Mouse (Mus musculus): ENCODE measurements around the gene H2-Q10. TPM values are rescaled to one million over a fixed set of nuclear protein-coding genes. Genes with fewer than 3 reads are reported as not detected.
"Not testable (repeated sequence)": the region's sequence is repeated elsewhere in the genome, so short reads cannot be mapped to it uniquely, and the experiment has no call there.

Gene H2-Q10
- polyA plus RNA-seq (2012; rRNA removed): 0.19 and 0.33 TPM in 2 replicates

- TF ChIP-seq CTCF (IDR thresholded peaks at IDR 0.05; ENCODE audit: control insufficient read depth, insufficient read depth, insufficient replicate concordance, low read depth, low read length) (no peak), POLR2A (IDR thresholded peaks at IDR 0.05; ENCODE audit: control insufficient read depth, low read depth, low read length) (no peak)
- H3K27me3 ChIP-seq (ENCODE audit: control insufficient read depth, insufficient read depth, low read length): no peaks in the 10 kb centered on the region
- peak within 1 kb of the TSS; percentile 5 for H3K4me3 ChIP-seq (ENCODE audit: control insufficient read depth, low read depth, low read length)
- no peak within 1 kb of the TSS for H3K27ac ChIP-seq (ENCODE audit: control insufficient read depth, insufficient read depth, low read depth, low read length)
- no peaks in the 10 kb centered on the region for H3K36me3 ChIP-seq (ENCODE audit: control insufficient read depth, insufficient read depth, low read length)
- peaks cover 3% of the 10 kb centered on the region for H3K4me1 ChIP-seq (ENCODE audit: control insufficient read depth, insufficient read depth, low read length)
Measured at GRCm38 (mm10) chr17:35469842-35470751, at the start of gene H2-Q10. Gene H2-Q10, plus strand, starts transcription at chr17:35470089.

- not testable (repeated sequence) for H3K27me3 ChIP-seq (ENCODE audit: control insufficient read depth, insufficient read depth, low read length); H3K4me3 ChIP-seq (ENCODE audit: control insufficient read depth, low read depth, low read length); H3K27ac ChIP-seq (ENCODE audit: control insufficient read depth, insufficient read depth, low read depth, low read length); H3K36me3 ChIP-seq (ENCODE audit: control insufficient read depth, insufficient read depth, low read length); H3K4me1 ChIP-seq (ENCODE audit: control insufficient read depth, insufficient read depth, low read length)
- peak; percentile 68; the same call in 1 of the 2 replicates for TF ChIP-seq CTCF (IDR thresholded peaks at IDR 0.05; ENCODE audit: control insufficient read depth, insufficient read depth, insufficient replicate concordance, low read depth, low read length)
Measured at GRCm38 (mm10) chr17:35420206-35420810, 49.6 kb upstream of the H2-Q10 start.

- H3K4me1 ChIP-seq (ENCODE audit: control insufficient read depth, insufficient read depth, low read length); H3K4me3 ChIP-seq (ENCODE audit: control insufficient read depth, low read depth, low read length); H3K27ac ChIP-seq (ENCODE audit: control insufficient read depth, insufficient read depth, low read depth, low read length); H3K36me3 ChIP-seq (ENCODE audit: control insufficient read depth, insufficient read depth, low read length); H3K27me3 ChIP-seq (ENCODE audit: control insufficient read depth, insufficient read depth, low read length): not testable (repeated sequence)
Measured at GRCm38 (mm10) chr17:35421331-35421730, 48.6 kb upstream of the H2-Q10 start.

GRCm38 (mm10) chr17:35422360-35422759, 47.5 kb upstream of the H2-Q10 start:
- H3K27ac ChIP-seq (ENCODE audit: control insufficient read depth, insufficient read depth, low read depth, low read length); H3K4me1 ChIP-seq (ENCODE audit: control insufficient read depth, insufficient read depth, low read length); H3K27me3 ChIP-seq (ENCODE audit: control insufficient read depth, insufficient read depth, low read length); H3K4me3 ChIP-seq (ENCODE audit: control insufficient read depth, low read depth, low read length); H3K36me3 ChIP-seq (ENCODE audit: control insufficient read depth, insufficient read depth, low read length): not testable (repeated sequence)

- H3K4me3 ChIP-seq (ENCODE audit: control insufficient read depth, low read depth, low read length); H3K36me3 ChIP-seq (ENCODE audit: control insufficient read depth, insufficient read depth, low read length); H3K27me3 ChIP-seq (ENCODE audit: control insufficient read depth, insufficient read depth, low read length); H3K27ac ChIP-seq (ENCODE audit: control insufficient read depth, insufficient read depth, low read depth, low read length); H3K4me1 ChIP-seq (ENCODE audit: control insufficient read depth, insufficient read depth, low read length): not testable (repeated sequence)
Measured at GRCm38 (mm10) chr17:35423131-35423810, 46.6 kb upstream of the H2-Q10 start.

- H3K4me1 ChIP-seq (ENCODE audit: control insufficient read depth, insufficient read depth, low read length); H3K27me3 ChIP-seq (ENCODE audit: control insufficient read depth, insufficient read depth, low read length); H3K27ac ChIP-seq (ENCODE audit: control insufficient read depth, insufficient read depth, low read depth, low read length); H3K4me3 ChIP-seq (ENCODE audit: control insufficient read depth, low read depth, low read length); H3K36me3 ChIP-seq (ENCODE audit: control insufficient read depth, insufficient read depth, low read length): not testable (repeated sequence)
Measured at GRCm38 (mm10) chr17:35424106-35424505, 45.8 kb upstream of the H2-Q10 start.

GRCm38 (mm10) chr17:35424624-35425416, 45.1 kb upstream of the H2-Q10 start, which contains the start of gene H2-Q6:
Gene H2-Q6, plus strand, starts transcription at chr17:35424850.
- H3K27me3 ChIP-seq (ENCODE audit: control insufficient read depth, insufficient read depth, low read length); H3K36me3 ChIP-seq (ENCODE audit: control insufficient read depth, insufficient read depth, low read length); H3K27ac ChIP-seq (ENCODE audit: control insufficient read depth, insufficient read depth, low read depth, low read length); H3K4me1 ChIP-seq (ENCODE audit: control insufficient read depth, insufficient read depth, low read length): not testable (repeated sequence)
- peak within 1 kb of the TSS; percentile 68 for H3K4me3 ChIP-seq (ENCODE audit: control insufficient read depth, low read depth, low read length)

- peak overlapping the region; percentile 32 for H3K4me3 ChIP-seq (ENCODE audit: control insufficient read depth, low read depth, low read length)
- H3K36me3 ChIP-seq (ENCODE audit: control insufficient read depth, insufficient read depth, low read length); H3K4me1 ChIP-seq (ENCODE audit: control insufficient read depth, insufficient read depth, low read length); H3K27me3 ChIP-seq (ENCODE audit: control insufficient read depth, insufficient read depth, low read length); H3K27ac ChIP-seq (ENCODE audit: control insufficient read depth, insufficient read depth, low read depth, low read length): not testable (repeated sequence)
Measured at GRCm38 (mm10) chr17:35425474-35425873, 44.4 kb upstream of the H2-Q10 start.

- not testable (repeated sequence) for H3K27me3 ChIP-seq (ENCODE audit: control insufficient read depth, insufficient read depth, low read length); H3K36me3 ChIP-seq (ENCODE audit: control insufficient read depth, insufficient read depth, low read length); H3K4me3 ChIP-seq (ENCODE audit: control insufficient read depth, low read depth, low read length); H3K27ac ChIP-seq (ENCODE audit: control insufficient read depth, insufficient read depth, low read depth, low read length); H3K4me1 ChIP-seq (ENCODE audit: control insufficient read depth, insufficient read depth, low read length)
Measured at GRCm38 (mm10) chr17:35428883-35429282, 41.0 kb upstream of the H2-Q10 start.

GRCm38 (mm10) chr17:35430671-35431070, 39.2 kb upstream of the H2-Q10 start:
- H3K27ac ChIP-seq (ENCODE audit: control insufficient read depth, insufficient read depth, low read depth, low read length); H3K27me3 ChIP-seq (ENCODE audit: control insufficient read depth, insufficient read depth, low read length); H3K4me1 ChIP-seq (ENCODE audit: control insufficient read depth, insufficient read depth, low read length): not testable (repeated sequence)

More at GRCm38 (mm10) chr17:35430671-35431070, 39.2 kb upstream of the H2-Q10 start:
- H3K4me3 ChIP-seq (ENCODE audit: control insufficient read depth, low read depth, low read length); H3K36me3 ChIP-seq (ENCODE audit: control insufficient read depth, insufficient read depth, low read length): not testable (repeated sequence)
